Mouse (Mus musculus) heart, postnatal 14 days (tissue): ENCODE data around the gene Gjb2. TPM values are rescaled to one million over a fixed set of nuclear protein-coding genes. Genes with fewer than 3 reads are reported as not detected.

ENCODE experiments used
- DNase-seq, 2 experiments: peaks; one replicate each; pipeline ENCODE4 v3.0.0; 2021 to 2022
- intact Hi-C: fragments of 180-260 bp; cut with DNase I; formaldehyde crosslinking; loops from one replicate; pipeline ENCODE4 v1.15.1; 2025
- long read RNA-seq, 2 experiments: library from polyadenylated mRNA; stranded (forward); transcript quantifications; one replicate each; pipeline ENCODE4 v2.0.0; 2021
- total RNA-seq, 2 experiments: library from RNA; stranded (reverse); gene quantifications; 2 replicates each; pipeline ENCODE4 v1.2.3; 2021

The Gjb2 gene
- total RNA-seq: under 1 TPM; 0.10 to 0.14 TPM
- long read RNA-seq, experiment 1: 0 reads
- long read RNA-seq, experiment 2: 0 reads

DNA sequence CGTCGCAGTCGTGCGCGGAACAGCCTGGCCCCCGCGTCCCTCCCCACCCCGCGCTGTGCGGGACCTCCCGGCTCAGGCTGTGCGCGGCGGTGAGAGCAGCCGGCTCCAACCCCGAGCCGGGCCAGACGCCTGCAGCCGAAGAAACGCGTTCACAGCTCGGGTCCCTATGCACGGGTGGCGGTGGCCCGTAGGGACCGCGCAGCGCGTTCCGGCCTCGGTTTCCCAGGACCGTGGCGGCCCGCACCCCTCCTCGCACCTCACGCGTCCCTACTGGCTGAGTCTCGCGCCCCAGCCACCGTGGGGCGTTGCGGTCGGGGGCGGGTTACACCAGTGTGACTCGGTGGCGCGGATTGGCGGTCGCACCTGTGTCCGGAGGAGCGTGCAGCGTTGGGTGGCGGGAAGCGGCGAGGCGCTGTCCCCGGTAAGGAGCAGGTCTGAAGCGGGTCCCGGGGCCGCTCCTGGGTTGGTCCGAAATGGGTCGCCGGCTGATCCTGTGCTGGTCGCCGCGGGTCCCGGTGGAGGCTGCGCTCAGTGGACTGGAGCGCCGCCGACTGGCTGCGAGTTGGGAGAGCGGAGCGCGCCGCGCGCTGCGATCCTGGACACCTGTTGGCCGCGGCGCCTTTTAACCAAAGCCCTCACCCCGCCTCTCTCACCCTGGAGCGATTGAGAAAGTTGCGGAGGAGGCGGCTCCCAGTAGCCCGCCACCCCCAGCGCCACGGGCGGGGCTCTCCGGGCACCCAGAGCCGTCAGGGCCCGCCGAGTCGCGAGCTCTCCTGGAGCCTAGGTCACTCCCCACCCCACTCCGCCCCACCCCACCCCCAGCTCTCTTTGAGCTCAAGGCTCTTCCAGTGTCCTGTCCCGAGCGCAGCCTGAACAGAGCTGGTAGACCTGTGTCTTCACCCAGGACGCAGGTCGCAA lies at the start of gene Gjb2:
Gene Gjb2 (minus strand): TSS at position 597 of the 918 bp plus-strand sequence.
- DNase-seq: peak; percentile 22 to 37
- intact Hi-C loops: loop anchor here (5.0 kb wide), 1 partner anchor 303 kb away; no protein-coding TSS in a partner anchor

DNA sequence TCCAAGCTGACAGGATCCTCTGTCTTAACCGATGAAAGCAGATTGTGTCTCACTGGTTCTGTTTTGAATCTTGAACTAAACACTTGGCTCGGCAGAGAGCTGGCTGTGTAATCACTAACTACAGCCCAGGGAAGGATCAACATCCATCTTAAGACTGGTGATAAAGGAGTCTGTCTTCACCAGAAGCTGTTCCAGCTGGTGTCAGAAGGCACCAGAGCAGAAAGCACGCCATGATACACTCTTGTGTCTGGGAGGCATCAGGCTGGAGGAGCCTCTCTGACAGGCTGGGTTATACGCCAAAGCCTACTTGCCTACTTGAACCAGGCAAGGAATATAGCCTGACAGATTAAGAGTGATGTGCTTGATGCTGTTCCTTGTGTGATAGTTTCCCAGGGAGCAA lies 41.2 kb upstream of the Gjb2 start:
- intact Hi-C loops: no loop called here
- no peak for DNase-seq

DNA sequence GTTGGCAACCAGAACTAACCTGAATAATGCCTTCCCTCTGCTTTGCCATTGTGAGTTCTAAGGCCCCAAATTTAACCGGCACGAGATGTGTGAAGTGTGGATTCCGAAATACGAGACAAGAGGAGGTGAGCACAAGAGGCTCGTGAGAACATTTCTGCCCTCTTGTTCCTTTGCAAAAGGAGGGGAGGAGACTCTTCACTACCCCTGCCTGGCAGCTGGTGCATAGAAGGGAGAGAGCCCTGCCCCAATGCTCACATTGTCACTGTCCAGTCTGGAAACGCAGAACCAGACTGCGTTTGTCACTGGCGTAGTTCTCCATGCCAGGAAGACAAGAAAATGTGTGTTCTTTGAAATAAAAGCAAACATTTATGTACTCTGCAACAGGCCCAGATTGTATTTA lies 30.8 kb upstream of the Gjb2 start:
- intact Hi-C loops: no loop called here
- no peak for DNase-seq

DNA sequence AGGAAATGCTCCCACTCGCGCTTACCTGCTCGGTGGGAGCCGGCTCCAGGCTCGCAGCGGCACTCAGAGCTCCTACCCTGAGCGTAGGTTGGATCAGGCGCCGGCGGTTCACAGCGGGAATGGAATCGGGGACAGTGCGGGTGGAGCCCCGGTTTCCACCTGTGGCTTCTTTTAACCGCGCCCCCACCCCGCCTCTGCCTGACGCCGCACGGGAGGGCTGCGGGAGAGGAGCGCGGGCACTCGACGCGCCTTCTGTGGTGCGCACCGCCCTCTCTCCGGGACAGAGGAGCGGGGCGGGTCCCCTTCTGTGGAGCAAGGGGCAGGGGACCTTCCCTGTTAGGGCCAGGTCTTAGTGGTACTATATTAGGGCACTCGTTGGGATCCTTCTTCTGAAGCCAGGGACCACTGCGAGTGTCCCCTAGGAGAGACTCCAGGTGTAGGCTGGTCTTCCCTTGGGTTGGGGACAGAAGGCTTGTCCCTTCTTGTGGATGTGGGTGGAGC lies 28.7 kb upstream of the Gjb2 start, which contains the start of gene Gjb6:
Gene Gjb6 (minus strand): TSS at position 451 of the 501 bp plus-strand sequence.
- DNase-seq: no peak
- intact Hi-C loops: no loop called here

DNA sequence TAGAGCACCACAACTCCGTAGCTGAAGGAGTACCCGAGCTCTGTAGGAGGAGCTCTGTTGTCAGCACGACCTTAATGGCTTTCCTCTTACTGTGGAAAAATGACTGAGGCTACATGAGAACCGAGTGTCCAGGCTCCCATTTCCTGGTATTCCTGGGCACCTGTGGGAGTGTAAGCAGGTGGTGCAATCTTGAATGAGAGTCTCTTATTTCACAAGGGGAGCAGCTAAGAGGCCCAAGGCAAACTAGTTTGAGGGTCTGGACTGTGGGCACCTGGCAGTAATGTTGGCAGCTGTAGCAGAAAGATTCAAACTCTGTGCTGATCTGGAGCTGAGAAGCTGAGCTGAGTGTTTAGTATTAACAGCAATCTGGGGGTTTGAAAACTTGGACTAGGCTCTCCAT lies 22.9 kb upstream of the Gjb2 start:
- intact Hi-C loops: no loop called here
- no peak for DNase-seq

DNA sequence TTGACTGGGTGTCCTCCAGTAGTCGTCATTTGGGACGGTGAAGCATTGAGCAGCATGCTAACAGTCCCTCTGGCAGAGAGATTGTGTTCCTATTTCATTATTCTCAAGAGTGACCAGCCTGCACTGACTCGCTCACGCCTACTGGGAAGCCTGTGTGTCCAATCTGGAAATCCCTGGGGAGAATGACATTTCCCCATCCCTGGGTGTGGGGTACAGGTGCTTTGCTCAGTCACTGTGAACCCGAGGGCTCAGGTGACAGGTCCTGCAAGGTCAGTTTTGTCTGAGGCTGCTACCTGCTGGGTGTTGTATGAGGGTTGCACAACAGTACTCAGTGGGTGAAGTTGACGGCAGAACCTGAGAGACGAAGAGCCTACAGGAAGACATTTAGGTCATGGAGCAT lies 17.8 kb upstream of the Gjb2 start:
- DNase-seq: no peak
- intact Hi-C loops: no loop called here

DNA sequence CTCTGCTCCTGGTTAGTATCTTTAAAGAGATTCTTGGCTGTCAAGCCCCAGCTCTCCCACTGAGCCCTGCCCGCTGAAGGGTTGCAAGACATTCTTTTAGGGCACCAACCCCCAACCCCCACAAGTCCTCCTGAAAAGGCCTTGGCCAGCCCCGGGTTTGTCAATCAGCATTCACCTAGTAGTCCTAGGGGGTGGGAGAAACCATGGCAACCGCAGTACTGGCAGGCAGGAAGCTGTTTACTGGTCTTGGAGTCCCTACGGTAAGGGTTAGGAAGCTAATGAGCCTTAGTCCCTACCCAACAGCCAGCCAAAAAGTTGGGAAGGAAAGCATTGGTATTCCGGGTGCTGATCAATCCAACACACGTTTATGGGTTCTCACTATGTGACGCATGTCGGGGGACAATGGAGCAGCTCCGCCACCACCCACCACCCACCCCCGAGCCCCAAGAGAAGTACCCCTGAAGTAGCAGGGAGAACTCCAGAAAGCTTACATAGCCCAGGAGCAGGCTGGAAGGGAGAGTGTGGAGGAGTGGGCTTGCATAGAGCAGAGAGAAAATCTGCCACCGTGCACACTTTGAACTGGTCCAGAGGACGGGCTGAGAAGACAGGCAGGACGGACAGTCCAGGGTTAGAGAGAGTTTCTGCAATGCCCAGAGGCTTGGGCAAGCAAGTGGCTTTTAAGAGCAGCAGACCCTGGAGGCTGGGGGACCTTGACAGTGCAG lies 11.5 kb upstream of the Gjb2 start, which contains the start of gene Gm4491:
Gene Gm4491 (minus strand): TSS at position 61 of the 722 bp plus-strand sequence.
- intact Hi-C loops: no loop called here
- DNase-seq: no peak

DNA sequence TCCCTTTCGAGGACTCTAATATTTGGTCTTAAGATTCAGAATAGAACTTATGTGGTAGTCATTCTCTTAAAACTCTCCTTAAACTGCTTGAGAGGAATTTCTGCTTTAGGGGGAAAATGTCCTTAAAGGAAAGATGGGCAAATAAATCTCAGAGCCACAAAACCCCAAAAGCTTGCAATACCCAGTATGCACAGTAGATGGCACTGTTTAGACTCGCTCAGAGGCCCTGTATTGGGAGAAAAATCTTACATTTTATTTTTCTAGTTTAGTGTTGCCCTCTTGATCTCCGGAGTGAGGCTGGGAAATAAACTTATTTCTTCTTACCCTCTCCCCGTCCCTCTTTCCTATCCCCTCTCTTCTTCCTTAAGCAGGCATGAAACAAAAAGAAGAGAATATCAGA lies 4.7 kb upstream of the Gjb2 start:
- intact Hi-C loops: loop anchor here (1.0 to 5.0 kb wide), 2 partner anchors 253 to 298 kb away; no protein-coding TSS in a partner anchor
- peak; percentile 34 to 61 for DNase-seq

DNA sequence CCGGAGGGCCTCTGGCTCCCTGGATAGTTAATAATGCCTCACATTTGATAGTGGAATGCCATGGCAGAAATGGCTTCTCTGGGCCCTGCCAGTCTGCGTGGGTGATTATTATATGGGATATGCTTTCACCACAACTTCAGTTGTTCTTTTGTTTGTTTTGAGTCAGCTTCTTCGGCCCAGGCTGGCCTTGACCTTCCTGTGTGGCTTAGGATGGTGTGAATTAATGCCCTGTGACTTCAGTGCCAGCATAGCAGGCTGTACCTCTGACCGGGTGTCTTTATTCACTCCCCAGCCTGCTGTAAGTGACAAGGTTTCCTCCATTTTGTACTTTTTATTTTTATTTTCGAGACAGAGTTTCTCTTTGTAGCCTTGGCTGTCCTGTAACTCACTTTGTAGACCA lies 3.4 kb upstream of the Gjb2 start:
- intact Hi-C loops: loop anchor here (5.0 kb wide), 1 partner anchor 299 kb away; no protein-coding TSS in a partner anchor
- no peak for DNase-seq

DNA sequence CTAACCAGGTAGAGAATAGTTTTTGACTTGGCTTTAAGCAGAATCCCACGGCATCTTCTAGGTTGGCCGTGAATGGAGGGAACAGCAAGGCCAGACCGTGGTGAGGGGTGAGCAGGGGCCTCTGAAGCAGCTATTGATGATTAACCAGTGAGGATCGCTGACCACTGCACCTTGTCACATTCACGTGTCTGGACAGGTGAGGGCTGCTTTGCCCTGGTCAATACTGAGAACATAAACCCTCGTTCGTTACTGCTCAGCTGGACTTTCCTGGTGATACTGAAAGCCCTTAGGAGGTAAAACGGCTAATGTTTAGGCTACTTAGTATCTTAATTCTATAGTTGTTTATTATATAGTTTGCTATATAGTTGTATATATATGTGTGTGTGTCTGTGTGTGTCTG lies 2.6 kb upstream of the Gjb2 start:
- no peak for DNase-seq
- intact Hi-C loops: loop anchor here (5.0 kb wide), 1 partner anchor 300 kb away; no protein-coding TSS in a partner anchor

DNA sequence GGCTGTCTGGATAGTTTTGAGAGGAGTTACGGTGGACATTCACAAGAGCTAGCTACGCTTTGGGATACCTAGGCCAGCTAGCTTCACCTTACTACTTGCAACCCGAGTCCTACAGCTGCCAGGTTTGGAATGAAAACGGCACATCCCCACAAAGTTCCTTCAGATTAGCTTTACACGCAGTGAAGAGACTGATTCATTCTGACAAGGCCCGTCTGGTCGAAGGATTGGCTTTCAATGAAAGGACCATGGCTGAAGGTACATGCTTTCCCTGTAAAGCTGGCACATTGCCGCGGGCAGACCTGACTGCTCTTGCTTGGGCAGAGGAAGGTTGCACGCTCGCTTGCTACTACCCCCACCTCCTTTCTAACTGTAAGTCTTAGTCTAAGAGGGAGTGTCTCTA lies 1.2 kb upstream of the Gjb2 start:
- intact Hi-C loops: loop anchor here (5.0 kb wide), 1 partner anchor 302 kb away; no protein-coding TSS in a partner anchor
- DNase-seq: no peak

DNA sequence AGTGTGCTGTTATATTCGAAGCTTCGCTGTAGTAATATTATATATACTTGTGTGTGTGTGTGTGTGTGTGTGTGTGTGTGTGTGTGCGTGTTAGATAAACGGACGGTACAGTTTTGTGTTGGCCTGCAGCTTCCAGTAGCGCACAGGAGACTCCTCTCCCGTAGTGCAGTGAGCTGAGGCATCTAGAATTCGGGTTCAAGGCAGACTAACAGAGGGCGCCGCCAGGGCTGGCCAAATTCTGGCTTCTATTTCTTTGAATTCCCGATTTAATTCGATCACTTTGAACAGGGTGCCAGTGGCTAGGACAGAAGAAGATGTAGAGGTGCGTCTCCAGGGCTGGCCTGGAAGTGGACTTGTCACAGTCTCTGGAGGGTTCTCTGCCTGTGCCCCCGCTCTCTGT lies 609 bp upstream of the Gjb2 start:
- DNase-seq: no peak
- intact Hi-C loops: loop anchor here (5.0 kb wide), 1 partner anchor 302 kb away; no protein-coding TSS in a partner anchor

DNA sequence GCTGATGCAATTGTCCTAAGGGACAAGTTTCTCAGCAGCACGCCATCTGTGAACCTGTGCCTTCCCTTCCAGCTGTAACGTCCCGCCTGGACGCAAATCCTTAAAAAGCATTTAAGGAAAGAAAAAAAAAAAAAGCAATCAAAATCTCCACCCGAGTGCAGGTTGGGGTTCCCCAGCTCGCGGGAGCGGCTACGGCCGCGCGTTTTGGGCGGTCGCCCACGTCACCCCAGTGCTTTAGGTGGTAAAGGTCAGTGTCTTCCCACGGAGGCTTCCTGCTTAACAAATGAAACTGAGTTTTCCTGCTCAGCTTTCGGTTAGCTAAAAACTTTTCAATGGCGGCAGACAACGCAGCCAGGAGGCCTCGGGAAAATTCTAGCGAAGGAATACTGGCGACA lies 794 bp downstream of the Gjb2 start:
- intact Hi-C loops: no loop called here
- DNase-seq: no peak

DNA sequence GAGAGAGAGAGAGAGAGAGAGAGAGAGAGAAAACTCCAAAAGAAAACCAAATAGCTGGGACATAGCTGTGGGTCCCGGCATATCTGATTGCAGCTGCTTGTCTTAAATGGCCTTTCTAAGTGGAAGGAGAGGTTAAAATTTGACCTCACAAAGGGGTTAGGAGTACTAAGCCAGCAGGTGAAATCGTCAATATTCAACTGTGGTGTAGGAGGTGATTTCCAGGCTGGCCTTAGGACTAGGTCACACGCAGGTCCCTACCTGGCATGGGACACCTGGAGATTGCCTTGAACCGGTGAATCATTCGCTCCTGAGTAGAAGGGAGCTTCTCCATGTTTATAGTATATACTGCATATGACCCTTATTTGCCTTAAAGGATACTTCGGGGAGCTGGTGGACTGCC lies 1.4 kb downstream of the Gjb2 start:
- intact Hi-C loops: no loop called here
- no peak for DNase-seq

DNA sequence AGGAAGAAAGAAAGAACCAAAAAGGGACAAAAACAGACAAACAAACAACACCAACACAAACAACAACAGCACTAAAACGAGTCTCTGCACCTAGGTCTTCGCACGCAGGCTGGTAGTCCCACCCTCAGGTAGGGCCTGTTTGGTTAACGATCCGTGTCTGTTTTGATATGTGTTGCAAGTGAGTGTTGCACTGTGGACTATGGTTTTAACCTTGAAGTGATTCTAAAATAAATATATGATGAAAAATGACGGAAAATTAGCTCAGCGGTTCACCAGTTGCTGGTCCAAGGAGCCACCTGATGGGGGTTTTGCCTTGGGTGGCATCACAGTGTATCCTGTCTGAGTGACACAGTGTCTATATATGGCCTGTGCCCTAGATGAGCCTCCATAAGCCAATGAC lies 2.9 kb downstream of the Gjb2 start:
- intact Hi-C loops: no loop called here
- no peak for DNase-seq

DNA sequence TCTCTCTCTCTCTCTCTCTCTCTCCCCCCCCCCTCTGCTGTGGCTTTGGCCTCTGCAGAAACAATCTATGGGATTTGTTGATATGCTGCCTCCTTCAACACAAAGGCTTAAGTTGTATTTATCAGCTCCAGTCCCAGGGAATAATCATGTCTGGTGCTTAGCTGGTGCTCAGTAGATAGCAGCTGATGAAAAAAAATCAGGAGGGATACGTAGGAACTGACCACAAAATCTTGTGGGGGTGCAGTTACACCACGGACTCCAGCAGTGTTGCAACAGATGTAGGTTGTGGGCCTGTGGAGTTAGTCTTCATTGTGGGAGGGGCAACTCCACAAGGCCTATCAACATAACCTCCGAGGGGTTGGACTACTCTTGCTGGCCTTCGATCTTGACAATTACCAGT lies 8.6 kb downstream of the Gjb2 start:
- intact Hi-C loops: no loop called here

DNA sequence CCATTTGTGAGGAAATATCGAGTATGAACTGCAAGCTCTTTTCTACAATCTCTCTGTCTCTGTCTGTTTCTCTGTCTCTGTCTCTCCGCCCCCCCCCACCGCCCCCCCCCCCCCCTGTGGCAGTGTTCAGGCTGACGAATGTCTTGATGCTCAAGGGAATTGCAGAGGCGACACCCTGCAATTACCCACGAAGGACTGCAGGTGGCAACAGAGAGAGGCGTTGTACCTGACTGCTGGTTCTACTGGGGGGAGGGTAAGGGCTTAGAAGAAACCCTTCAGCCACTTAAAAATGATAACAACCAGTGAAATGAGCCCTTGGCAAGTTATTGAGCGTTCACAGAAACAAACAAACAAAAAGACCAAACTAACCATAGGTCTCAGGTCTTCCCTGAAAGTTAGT lies 11.5 kb downstream of the Gjb2 start:
- DNase-seq: peak; percentile 27 to 59
- intact Hi-C loops: no loop called here

More for the DNA sequence above, 8.6 kb downstream of the Gjb2 start:
- no peak for DNase-seq

DNA sequence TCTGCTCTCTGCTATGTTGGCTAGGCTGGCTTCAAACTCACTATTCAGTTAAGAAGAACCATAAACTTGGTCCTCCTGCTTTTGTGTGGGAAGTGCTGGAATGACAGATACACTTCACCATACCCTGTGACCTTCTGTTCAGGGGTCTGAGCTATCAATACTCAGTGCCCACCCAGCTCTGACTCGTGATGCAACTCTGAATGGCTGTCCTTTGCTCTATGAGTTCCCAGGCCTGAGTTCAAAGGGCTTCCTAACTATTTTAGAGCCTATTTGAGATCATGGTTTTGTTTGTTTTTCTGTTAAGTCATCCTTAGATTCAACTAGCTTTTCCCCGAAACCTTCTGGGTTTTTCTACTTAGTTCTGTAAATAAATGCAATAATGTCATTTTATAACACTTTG lies 14.5 kb downstream of the Gjb2 start:
- intact Hi-C loops: no loop called here
- no peak for DNase-seq

DNA sequence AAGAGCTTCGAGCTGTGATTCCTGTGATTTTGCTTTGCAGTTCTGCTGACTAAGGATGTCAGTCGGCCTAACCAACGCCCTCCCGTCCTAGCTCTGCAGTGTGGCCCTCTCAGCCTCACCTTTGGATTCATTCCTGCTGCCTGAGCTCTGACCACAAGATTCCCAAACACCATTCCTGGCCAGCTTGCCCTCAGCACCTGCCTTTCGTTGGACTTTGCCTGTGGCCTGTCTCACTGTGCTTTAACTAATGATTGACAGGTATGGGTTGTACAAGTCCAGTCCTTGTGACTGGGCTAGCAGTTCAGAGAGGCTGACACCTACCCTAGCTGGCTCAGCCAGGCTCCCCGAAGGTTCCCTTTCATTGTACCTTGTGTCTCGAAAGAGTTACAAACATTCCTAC lies 15.4 kb downstream of the Gjb2 start:
- intact Hi-C loops: no loop called here
- no peak for DNase-seq

DNA sequence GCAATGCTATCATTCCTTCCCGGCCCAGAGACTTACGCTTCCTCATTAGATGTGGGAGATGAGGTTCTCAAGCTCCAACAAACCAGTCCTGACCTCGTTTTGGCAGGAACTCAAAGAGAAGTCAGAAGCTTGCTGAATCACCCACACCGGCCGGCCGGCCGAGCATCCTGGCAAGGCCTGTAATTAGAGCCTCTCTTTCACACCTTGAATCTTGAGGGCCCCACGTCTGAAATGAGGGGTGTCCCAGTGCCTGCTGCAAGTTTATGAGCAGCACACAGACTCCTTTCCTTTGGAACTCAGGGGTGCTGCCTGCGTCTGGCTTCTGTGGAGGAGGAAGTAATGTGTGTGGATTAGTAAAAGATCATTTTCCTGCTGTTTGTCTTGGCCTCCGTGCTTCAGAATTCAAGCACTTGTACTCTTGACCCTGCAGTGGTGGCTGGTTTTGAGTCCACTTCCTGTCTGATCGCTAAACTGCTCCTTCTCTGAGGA lies 20.3 kb downstream of the Gjb2 start:
- intact Hi-C loops: no loop called here

DNA sequence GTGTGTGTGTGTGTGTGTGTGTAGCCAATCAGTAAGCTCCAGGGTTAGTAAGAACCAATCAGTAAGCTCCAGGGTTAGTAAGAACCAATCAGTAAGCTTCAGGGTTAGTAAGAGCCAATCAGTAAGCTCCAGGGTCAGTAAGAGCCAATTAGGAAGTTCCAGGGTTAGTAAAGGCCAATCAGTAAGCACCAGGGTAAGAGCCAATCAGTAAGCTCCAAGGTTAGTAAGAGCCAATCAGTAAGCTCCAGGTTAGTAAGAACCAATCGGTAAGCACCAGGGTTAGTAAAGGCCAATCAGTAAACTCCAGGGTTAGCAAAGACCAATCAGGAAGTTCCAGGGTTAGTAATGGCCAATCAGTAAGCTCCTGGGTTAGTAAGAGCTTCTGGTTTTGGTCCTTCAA lies 21.6 kb downstream of the Gjb2 start:
- intact Hi-C loops: no loop called here
- DNase-seq: no peak

More for the DNA sequence above, 20.3 kb downstream of the Gjb2 start:
- DNase-seq: no peak
